Mouse (Mus musculus): Measurements from ENCODE around the gene Ifitm3. TPM values are rescaled to one million over a fixed set of nuclear protein-coding genes. Genes with fewer than 3 reads are reported as not detected.

Gene Ifitm3
- total and polyA plus RNA-seq, 3 experiments = 0.25 TPM; not detected in 2

GRCm38 (mm10) chr7:141026097-141026739 lies 15.6 kb upstream of the Ifitm3 start:
- Histone ChIP-seq H3K4me3 (replicated peaks in 1 of 3; ENCODE audit: low read depth in 2 of 3, low read length in 2 of 3, poor library complexity in 1 of 3) (no peak overlapping the region), H3K27me3 (replicated peaks) (no peaks in the 10 kb centered on the region), H3K36me3 (replicated peaks in 1 of 2; ENCODE audit: control insufficient read depth in 1 of 2, insufficient read depth in 1 of 2, low read length in 1 of 2) (no peaks in the 10 kb centered on the region), H3K79me2 (replicated peaks; ENCODE audit: control insufficient read depth, extremely low read depth, insufficient read depth, poor library complexity, severe bottlenecking) (no peaks in the 10 kb centered on the region), H3K27ac (ENCODE audit: insufficient read depth, low read depth) (no peak overlapping the region), H3K9ac (ENCODE audit: insufficient read depth, low read depth) (no peak overlapping the region), H3K4me2 (ENCODE audit: insufficient read depth, low read depth, poor library complexity, severe bottlenecking) (no peak overlapping the region), H3K4me1 (ENCODE audit: control insufficient read depth in 1 of 2, insufficient read depth in 2 of 2) (peaks cover 11 to 25% of the 10 kb centered on the region in 2 experiments), H3K9me3 (replicated peaks; ENCODE audit: low read length) (no peaks in the 10 kb centered on the region)
- no peak for DNase-seq (ENCODE audit: extremely low read depth)
- no peak for TF ChIP-seq EP300 (IDR thresholded peaks at IDR 0.05; ENCODE audit: low read length)
- TF ChIP-seq CHD1 (IDR thresholded peaks at IDR 0.05; ENCODE audit: low read depth, low read length) = no peak
- no peak for TF ChIP-seq ZC3H11A (IDR thresholded peaks at IDR 0.05; ENCODE audit: low read depth, low read length)
- TF ChIP-seq RAD21 (IDR thresholded peaks at IDR 0.05; ENCODE audit: low read depth, low read length) = no peak
- TF ChIP-seq ZNF384 (IDR thresholded peaks at IDR 0.05; ENCODE audit: low read depth, low read length) = no peak
- no peak for TF ChIP-seq RCOR1 (conservative IDR thresholded peaks at IDR 0.05; ENCODE audit: low read depth, low read length)
- TF ChIP-seq CHD2 (IDR thresholded peaks at IDR 0.05; ENCODE audit: low read length) = no peak
- no peak for TF ChIP-seq ELF1 (IDR thresholded peaks at IDR 0.05; ENCODE audit: low read depth, low read length)
- no peak for TF ChIP-seq POLR2A (IDR thresholded peaks at IDR 0.05; ENCODE audit: low read depth, low read length)
- no peak for TF ChIP-seq NELFE (IDR thresholded peaks at IDR 0.05; ENCODE audit: low read depth, low read length)
- TF ChIP-seq USF2 (conservative IDR thresholded peaks at IDR 0.05; ENCODE audit: low read depth, low read length) = no peak
- dilution Hi-C loops (cut with MboI; ENCODE audit: extremely low pct_ligation_motif_present, extremely low pct_unique_long_range_greater_than_20kb, low sequenced_read_pairs) (no loop called here), in situ Hi-C loops (cut with MboI; ENCODE audit: low pct_ligation_motif_present, low pct_unique_long_range_greater_than_20kb, low sequenced_read_pairs) (no loop called here)

DNA sequence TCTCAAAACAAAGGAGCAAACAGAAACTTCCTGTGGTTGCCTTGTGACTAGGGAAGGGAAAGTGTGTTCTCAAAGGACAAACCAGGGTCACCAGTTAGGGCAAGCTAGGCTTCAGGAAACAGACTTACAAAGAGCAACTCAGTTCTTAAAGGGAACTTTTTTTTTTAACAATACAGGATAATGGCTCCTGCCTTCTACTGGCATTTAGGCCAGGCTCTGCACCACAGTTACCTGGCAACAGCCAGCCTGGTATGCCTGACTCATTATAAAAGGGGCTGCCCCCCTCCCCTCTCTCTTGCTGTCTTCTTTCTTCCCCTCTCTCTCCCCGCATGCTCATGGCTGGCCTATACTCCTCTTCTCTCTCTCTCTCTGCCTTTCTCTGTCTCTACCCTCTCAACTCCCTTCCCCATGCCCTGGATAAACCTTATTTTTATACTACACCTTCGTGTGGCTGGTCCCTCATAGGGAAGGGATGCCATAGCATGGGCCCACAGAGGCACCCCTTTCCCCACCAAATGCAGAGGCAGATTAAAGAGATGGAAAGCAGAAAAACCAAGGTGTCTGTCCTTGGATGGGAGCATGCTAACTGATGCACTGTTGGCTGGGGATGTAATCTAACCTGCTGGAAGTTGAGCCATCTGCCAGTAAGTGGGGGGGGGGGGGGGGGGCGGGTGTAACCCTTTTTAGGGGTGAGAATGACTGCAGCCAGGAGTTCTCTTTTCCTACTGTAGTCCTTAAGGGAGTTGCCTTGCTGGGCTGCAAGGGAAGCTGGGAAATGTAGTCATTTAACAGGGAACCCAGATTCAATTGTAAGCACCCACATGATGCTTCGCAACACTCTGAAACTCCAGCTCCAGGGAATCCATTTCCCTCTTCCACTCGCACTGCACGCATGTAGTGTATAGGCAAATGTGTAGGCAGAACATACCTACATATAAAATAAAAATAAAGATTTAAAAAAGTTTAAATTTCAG lies 14.6 kb upstream of the Ifitm3 start:
- Histone ChIP-seq H3K36me3 (replicated peaks in 1 of 2; ENCODE audit: control insufficient read depth in 1 of 2, insufficient read depth in 1 of 2, low read length in 1 of 2) (no peaks in the 10 kb centered on the region), H3K4me3 (replicated peaks in 1 of 3; ENCODE audit: low read depth in 2 of 3, low read length in 2 of 3, poor library complexity in 1 of 3) (no peak overlapping the region), H3K4me1 (ENCODE audit: control insufficient read depth in 1 of 2, insufficient read depth in 2 of 2) (peaks cover 11 to 33% of the 10 kb centered on the region in 2 experiments), H3K9ac (ENCODE audit: insufficient read depth, low read depth) (no peak overlapping the region), H3K79me2 (replicated peaks; ENCODE audit: control insufficient read depth, extremely low read depth, insufficient read depth, poor library complexity, severe bottlenecking) (no peaks in the 10 kb centered on the region), H3K9me3 (replicated peaks; ENCODE audit: low read length) (no peaks in the 10 kb centered on the region), H3K4me2 (ENCODE audit: insufficient read depth, low read depth, poor library complexity, severe bottlenecking) (no peak overlapping the region), H3K27ac (ENCODE audit: insufficient read depth, low read depth) (no peak overlapping the region), H3K27me3 (replicated peaks) (no peaks in the 10 kb centered on the region)
- in situ Hi-C loops (cut with MboI; ENCODE audit: low pct_ligation_motif_present, low pct_unique_long_range_greater_than_20kb, low sequenced_read_pairs) (no loop called here), dilution Hi-C loops (cut with MboI; ENCODE audit: extremely low pct_ligation_motif_present, extremely low pct_unique_long_range_greater_than_20kb, low sequenced_read_pairs) (no loop called here)
- DNase-seq (ENCODE audit: extremely low read depth) = peak; percentile 41
- no peak for TF ChIP-seq MAZ (IDR thresholded peaks at IDR 0.05; ENCODE audit: low read depth, low read length)
- TF ChIP-seq MXI1 (IDR thresholded peaks at IDR 0.05; ENCODE audit: low read depth, low read length) = no peak
- TF ChIP-seq ZNF384 (IDR thresholded peaks at IDR 0.05; ENCODE audit: low read depth, low read length) = peak; percentile 24; the same call in 1 of the 2 replicates
- TF ChIP-seq JUND (conservative IDR thresholded peaks at IDR 0.05; ENCODE audit: low read depth, low read length) = no peak
- peak; percentile 57 for TF ChIP-seq HCFC1 (IDR thresholded peaks at IDR 0.05; ENCODE audit: low read depth, low read length)
- TF ChIP-seq KAT2A (IDR thresholded peaks at IDR 0.05; ENCODE audit: insufficient replicate concordance, low read length) = no peak
- no peak for TF ChIP-seq CHD2 (IDR thresholded peaks at IDR 0.05; ENCODE audit: low read length)
- TF ChIP-seq MYC (IDR thresholded peaks at IDR 0.05; ENCODE audit: low read depth, low read length) = no peak
- TF ChIP-seq TCF12 (IDR thresholded peaks at IDR 0.05; ENCODE audit: low read depth, low read length) = no peak
